Mouse (Mus musculus) MEL (cell line): ENCODE measurements around the gene Sgo2a. TPM values are rescaled to one million over a fixed set of nuclear protein-coding genes. Genes with fewer than 3 reads are reported as not detected.

Source experiments
- DNase-seq: peaks from one replicate; pipeline ENCODE4 v3.0.0; 2011; ENCODE audit warnings: low read depth, low spot score
- H3K27ac ChIP-seq: 2 replicates; pipeline ENCODE4 v1.5.1; 2012; ENCODE audit warnings: low read depth, mild to moderate bottlenecking, control low read depth, low read length, moderate library complexity; ENCODE audit not compliant: control insufficient read depth
- H3K27me3 ChIP-seq, 2 experiments: fragments of 150-350 bp in 1 of 2; sonication (generic) in 1 of 2; 2 replicates each; pipeline ENCODE4 v1.6.1; 2012; ENCODE audit warnings: low read length in 2 of 2, mild to moderate bottlenecking in 2 of 2, improper control_type of control experiment in 1 of 2, moderate library complexity in 1 of 2; ENCODE audit not compliant: insufficient read depth in 2 of 2, control insufficient read depth in 1 of 2
- H3K36me3 ChIP-seq, 2 experiments: 2 replicates each; pipeline ENCODE4 v1.6.1; 2012 to 2014; ENCODE audit warnings: low read length in 2 of 2, improper control_type of control experiment in 1 of 2, inconsistent platforms in 1 of 2, mild to moderate bottlenecking in 1 of 2; ENCODE audit not compliant: insufficient read depth in 2 of 2, control insufficient read depth in 1 of 2
- H3K4me1 ChIP-seq, 2 experiments: fragments of 150-350 bp in 1 of 2; sonication (generic) in 1 of 2; 2 replicates each; pipeline ENCODE4 v1.6.1; 2012; ENCODE audit warnings: low read length in 2 of 2, improper control_type of control experiment in 1 of 2, mild to moderate bottlenecking in 1 of 2; ENCODE audit not compliant: insufficient read depth in 2 of 2, control insufficient read depth in 1 of 2
- H3K4me3 ChIP-seq, 2 experiments: fragments of 150-350 bp in 1 of 2; sonication (generic) in 1 of 2; 2 replicates each; pipeline ENCODE4 v1.5.1; 2012; ENCODE audit warnings: low read depth in 2 of 2, low read length in 2 of 2, mild to moderate bottlenecking in 2 of 2, moderate library complexity in 2 of 2, control low read depth in 1 of 2, improper control_type of control experiment in 1 of 2; ENCODE audit not compliant: control insufficient read depth in 1 of 2, insufficient read depth in 1 of 2
- H3K79me2 ChIP-seq: 2 replicates; pipeline ENCODE4 v1.6.1; 2012; ENCODE audit warnings: mild to moderate bottlenecking, low read length, moderate library complexity; ENCODE audit not compliant: control insufficient read depth, poor library complexity, insufficient read depth
- H3K9ac ChIP-seq: 2 replicates; pipeline ENCODE4 v1.6.1; 2012; ENCODE audit warnings: low read depth, mild to moderate bottlenecking, control low read depth, low read length, moderate library complexity; ENCODE audit not compliant: control insufficient read depth, poor library complexity, severe bottlenecking
- H3K9me3 ChIP-seq: fragments of 150-350 bp; sonication (generic); replicated peaks from 2 replicates; pipeline ENCODE4 v1.6.1; 2012; ENCODE audit warnings: mild to moderate bottlenecking, low read length, improper control_type of control experiment, moderate library complexity; ENCODE audit not compliant: insufficient read depth
- CHD1 ChIP-seq: IDR thresholded peaks from 2 replicates; pipeline ENCODE4 v1.6.1; 2012; ENCODE audit warnings: low read depth, mild to moderate bottlenecking, inconsistent platforms, low read length, improper control_type of control experiment
- CTCF ChIP-seq, 3 experiments: IDR thresholded peaks in 2 of 3; conservative IDR thresholded peaks in 1 of 3; 2 replicates each; pipeline ENCODE4 v1.5.1; 2011 to 2012; ENCODE audit warnings: low read length in 3 of 3, low read depth in 2 of 3, mild to moderate bottlenecking in 2 of 3, improper control_type of control experiment in 1 of 3, inconsistent platforms in 1 of 3, mixed read lengths in 1 of 3, moderate library complexity in 1 of 3; ENCODE audit not compliant: control insufficient read depth in 1 of 3, insufficient read depth in 1 of 3, poor library complexity in 1 of 3, severe bottlenecking in 1 of 3
- E2F4 ChIP-seq: IDR thresholded peaks from 2 replicates; pipeline ENCODE4 v1.6.1; 2011; ENCODE audit warnings: low read depth, low read length, improper control_type of control experiment, borderline replicate concordance
- ELF1 ChIP-seq: IDR thresholded peaks from 2 replicates; pipeline ENCODE4 v1.6.1; 2014; ENCODE audit warnings: low read depth, mild to moderate bottlenecking, inconsistent platforms, low read length, improper control_type of control experiment, moderate library complexity
- EP300 ChIP-seq, 2 experiments: IDR thresholded peaks; 2 replicates each; pipeline ENCODE4 v1.6.1; 2011; ENCODE audit warnings: improper control_type of control experiment in 2 of 2, low read length in 2 of 2, low read depth in 1 of 2, mild to moderate bottlenecking in 1 of 2
- GABPA ChIP-seq: IDR thresholded peaks from 2 replicates; pipeline ENCODE4 v1.6.1; 2012; ENCODE audit warnings: low read depth, mild to moderate bottlenecking, inconsistent platforms, low read length, improper control_type of control experiment, moderate library complexity
- JUND ChIP-seq: IDR thresholded peaks from 2 replicates; pipeline ENCODE4 v1.6.1; 2011; ENCODE audit warnings: low read depth, mild to moderate bottlenecking, improper control_type of control experiment, low read length
- MAFK ChIP-seq: IDR thresholded peaks from 2 replicates; pipeline ENCODE4 v1.6.1; 2011; ENCODE audit warnings: low read depth, mild to moderate bottlenecking, low read length, improper control_type of control experiment, borderline replicate concordance
- MAZ ChIP-seq: IDR thresholded peaks from 2 replicates; pipeline ENCODE4 v1.6.1; 2012; ENCODE audit warnings: low read depth, mild to moderate bottlenecking, inconsistent platforms, low read length, improper control_type of control experiment
- MYB ChIP-seq: IDR thresholded peaks from 2 replicates; pipeline ENCODE4 v1.6.1; 2011; ENCODE audit warnings: mild to moderate bottlenecking, low read depth, low read length, improper control_type of control experiment
- NRF1 ChIP-seq: IDR thresholded peaks from 2 replicates; pipeline ENCODE4 v1.6.1; 2014; ENCODE audit warnings: low read depth, mild to moderate bottlenecking, inconsistent platforms, low read length, improper control_type of control experiment, moderate library complexity; ENCODE audit not compliant: poor library complexity, insufficient read depth, severe bottlenecking
- POLR2AphosphoS2 ChIP-seq: IDR thresholded peaks from 2 replicates; pipeline ENCODE4 v1.6.1; 2011; ENCODE audit warnings: low read length, improper control_type of control experiment
- POLR2AphosphoS5 ChIP-seq: IDR thresholded peaks from 2 replicates; pipeline ENCODE4 v1.6.1; 2012; ENCODE audit warnings: low read depth, borderline replicate concordance, mild to moderate bottlenecking, inconsistent platforms, low read length, moderate library complexity, mixed read lengths
- RAD21 ChIP-seq: IDR thresholded peaks from 2 replicates; pipeline ENCODE4 v1.6.1; 2011; ENCODE audit warnings: mild to moderate bottlenecking, low read depth, low read length, improper control_type of control experiment
- RCOR1 ChIP-seq: IDR thresholded peaks from 2 replicates; pipeline ENCODE4 v1.6.1; 2012; ENCODE audit warnings: low read depth, mild to moderate bottlenecking, inconsistent platforms, low read length, improper control_type of control experiment
- SIN3A ChIP-seq: IDR thresholded peaks from 2 replicates; pipeline ENCODE4 v1.6.1; 2012; ENCODE audit warnings: low read length, improper control_type of control experiment, inconsistent platforms
- SMC3 ChIP-seq: IDR thresholded peaks from 2 replicates; pipeline ENCODE4 v1.6.1; 2011; ENCODE audit warnings: low read depth, low read length, improper control_type of control experiment
- TBP ChIP-seq: IDR thresholded peaks from 2 replicates; pipeline ENCODE4 v1.8.0; 2011; ENCODE audit warnings: low read depth, low read length, improper control_type of control experiment
- TCF12 ChIP-seq: IDR thresholded peaks from 2 replicates; pipeline ENCODE4 v1.6.1; 2014; ENCODE audit warnings: low read depth, mild to moderate bottlenecking, inconsistent platforms, low read length, improper control_type of control experiment, moderate library complexity
- UBTF ChIP-seq: IDR thresholded peaks from 2 replicates; pipeline ENCODE4 v1.6.1; 2012; ENCODE audit warnings: low read depth, mild to moderate bottlenecking, inconsistent platforms, low read length, improper control_type of control experiment, moderate library complexity, borderline replicate concordance; ENCODE audit not compliant: insufficient read depth
- USF1 ChIP-seq: IDR thresholded peaks from 2 replicates; pipeline ENCODE4 v1.6.1; 2014; ENCODE audit warnings: low read depth, mild to moderate bottlenecking, inconsistent platforms, low read length, improper control_type of control experiment, moderate library complexity
- USF2 ChIP-seq, 2 experiments: IDR thresholded peaks; 2 replicates each; pipeline ENCODE4 v1.6.1; 2011 to 2012; ENCODE audit warnings: improper control_type of control experiment in 2 of 2, low read length in 2 of 2, borderline replicate concordance in 1 of 2, inconsistent platforms in 1 of 2, low read depth in 1 of 2, mild to moderate bottlenecking in 1 of 2; ENCODE audit not compliant: insufficient read depth in 1 of 2
- ZMIZ1 ChIP-seq: IDR thresholded peaks from 2 replicates; pipeline ENCODE4 v1.6.1; 2012; ENCODE audit warnings: low read depth, mild to moderate bottlenecking, inconsistent platforms, low read length, improper control_type of control experiment, moderate library complexity
- ZNF384 ChIP-seq: IDR thresholded peaks from 2 replicates; pipeline ENCODE4 v1.6.1; 2012; ENCODE audit warnings: low read depth, mild to moderate bottlenecking, inconsistent platforms, low read length, improper control_type of control experiment
- polyA plus RNA-seq, 2 experiments: library from polyadenylated mRNA; stranded (reverse) in 1 of 2; unstranded in 1 of 2; fragments of >175 nt in 1 of 2; fragments of >200 nt in 1 of 2; gene quantifications; 2 replicates each; pipeline versions ENCODE4 v1.2.1 to v1.2.4; 2012; ENCODE audit warnings: low replicate concordance in 2 of 2, low read depth in 1 of 2; ENCODE audit not compliant: insufficient read length in 2 of 2, insufficient read depth in 1 of 2, missing spikeins in 1 of 2
- total RNA-seq: library from RNA; depleted of rRNA; stranded (reverse); fragments of 300-350 nt; gene quantifications from 2 replicates; pipeline ENCODE4 v1.2.3, GENCODE M21; 2012

Sgo2a gene
- total and polyA plus RNA-seq, 3 experiments = 11.5 to 48.8 (median 12.3) TPM

DNA sequence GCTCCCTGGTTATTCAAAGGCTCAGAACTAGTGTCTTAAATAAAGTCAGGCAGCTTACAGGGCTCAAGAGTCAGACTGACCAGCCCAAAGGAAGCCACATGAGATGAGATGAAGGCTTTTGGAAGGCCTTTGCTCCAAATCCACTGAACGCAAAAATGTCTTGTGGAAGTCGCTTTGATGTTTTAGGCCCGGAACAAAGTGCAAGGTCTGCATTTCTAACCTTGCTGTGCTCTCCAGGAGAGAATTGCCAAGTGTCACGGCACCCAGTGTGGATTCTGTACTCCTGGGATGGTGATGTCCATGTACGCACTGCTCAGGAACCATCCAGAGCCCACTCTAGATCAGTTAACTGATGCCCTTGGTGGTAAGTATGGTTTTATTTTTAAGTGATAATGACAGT is 53.4 kb downstream of the Sgo2a start:
- DNase-seq = no peak
- Histone ChIP-seq H3K79me2 (no peaks in the 10 kb centered on the region), H3K27ac (no peak overlapping the region), H3K27me3 (no peaks in the 10 kb centered on the region), H3K4me3 (no peak overlapping the region), H3K9me3 (no peaks in the 10 kb centered on the region), H3K4me1 (no peaks in the 10 kb centered on the region), H3K36me3 (no peaks in the 10 kb centered on the region), H3K9ac (no peak overlapping the region)
- TF ChIP-seq NRF1 (no peak), RCOR1 (no peak), ELF1 (no peak), RAD21 (no peak), MYB (no peak), MAFK (no peak), CHD1 (no peak), ZMIZ1 (no peak), USF1 (no peak), SIN3A (no peak), USF2 (IDR thresholded peaks at IDR 0.05; ENCODE audit: borderline replicate concordance in 1 of 2, insufficient read depth in 1 of 2, low read depth in 1 of 2, low read length in 2 of 2) (no peak), TBP (no peak), MAZ (no peak)

DNA sequence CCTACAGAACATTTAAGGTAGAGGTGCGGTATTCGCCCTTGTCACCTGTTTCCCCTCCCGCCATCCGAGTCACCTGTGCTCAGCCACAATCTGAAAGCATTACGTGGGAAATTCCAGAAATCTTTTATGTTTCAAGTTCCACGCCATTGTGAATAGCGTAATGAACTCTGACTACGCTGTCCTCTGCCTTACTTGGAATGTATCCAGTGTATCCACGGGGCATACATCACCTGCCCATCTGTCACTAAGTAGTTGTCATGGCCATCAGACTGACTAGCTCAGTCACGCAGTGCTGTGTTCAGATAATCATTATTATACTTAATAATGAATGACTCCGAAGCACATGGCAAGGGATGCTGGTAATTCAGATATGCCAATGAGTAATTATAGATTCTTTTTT is 59.8 kb downstream of the Sgo2a start:
- Histone ChIP-seq H3K4me1 (no peaks in the 10 kb centered on the region), H3K9ac (no peak overlapping the region), H3K27ac (no peak overlapping the region), H3K27me3 (no peaks in the 10 kb centered on the region), H3K79me2 (no peaks in the 10 kb centered on the region), H3K36me3 (no peaks in the 10 kb centered on the region), H3K9me3 (no peaks in the 10 kb centered on the region)
- no peak for DNase-seq
- TF ChIP-seq MAFK = no peak
- no peak for TF ChIP-seq RCOR1
- no peak for TF ChIP-seq JUND
- no peak for TF ChIP-seq POLR2AphosphoS5
- no peak for TF ChIP-seq ZNF384
- no peak for TF ChIP-seq EP300 (IDR thresholded peaks at IDR 0.05; ENCODE audit: low read depth in 1 of 2, low read length in 2 of 2)
- TF ChIP-seq TBP = no peak
- TF ChIP-seq TCF12 = no peak
- TF ChIP-seq UBTF = no peak
- no peak for TF ChIP-seq MYB
- TF ChIP-seq CHD1 = no peak
- TF ChIP-seq SMC3 = no peak
- TF ChIP-seq POLR2AphosphoS2 = no peak
- TF ChIP-seq CTCF (IDR thresholded peaks at IDR 0.05 in 2 of 3, conservative IDR thresholded peaks at IDR 0.05 in 1 of 3; ENCODE audit: control insufficient read depth in 1 of 3, insufficient read depth in 1 of 3, low read depth in 2 of 3, low read length in 3 of 3, poor library complexity in 1 of 3, severe bottlenecking in 1 of 3) = no peak
- TF ChIP-seq E2F4 = no peak
- no peak for TF ChIP-seq GABPA
- no peak for TF ChIP-seq SIN3A
- TF ChIP-seq, all 39 proteins: peak for 0
- H3K4me3 ChIP-seq = no peak overlapping the region
